Mouse (Mus musculus): ENCODE measurements around the gene Slc9a5.
A peak's percentile ranks its signal among the peaks of the same experiment; 100 is the strongest.

The Slc9a5 gene

DNA sequence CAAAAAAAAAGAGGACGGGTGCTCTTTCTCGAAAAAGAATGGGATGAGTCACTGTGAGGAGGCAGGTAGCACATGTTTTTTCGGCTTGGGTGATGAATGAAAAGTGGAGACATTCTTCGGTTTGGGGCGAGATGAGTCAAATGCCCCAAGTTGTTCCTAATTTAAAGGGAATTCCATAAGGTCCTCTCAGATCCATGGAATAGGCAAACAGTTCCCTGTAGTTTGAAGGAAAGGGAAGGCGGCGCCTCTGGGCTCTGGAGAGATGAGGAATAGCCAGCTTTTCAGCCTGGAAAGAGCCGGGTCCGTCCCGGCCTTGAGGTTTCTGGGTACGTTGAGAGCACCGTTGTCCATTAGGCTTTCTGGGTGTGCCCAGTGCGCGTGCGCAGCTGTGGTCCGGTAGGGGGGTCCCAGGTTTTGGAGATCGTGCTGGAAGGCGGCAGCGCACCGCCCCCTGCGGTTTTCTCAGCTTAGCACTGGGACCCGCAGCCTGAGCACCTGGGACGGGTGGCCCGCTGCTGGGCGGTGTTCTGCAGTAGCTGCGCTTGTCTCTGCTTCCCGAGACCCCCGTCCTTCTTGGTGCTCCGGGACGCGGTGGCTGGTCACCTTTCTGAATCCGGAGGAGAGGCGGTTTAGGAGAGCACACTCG lies at the start of gene Slc9a5:
TSS of gene Slc9a5 (plus strand) at position 394 of the 646 bp plus-strand sequence.
- DNase-seq, result peak; percentile 76

- DNase-seq, result no peak
Measured at GRCm38 (mm10) chr8:105299962-105300361, 48.7 kb upstream of the Slc9a5 start.

DNA sequence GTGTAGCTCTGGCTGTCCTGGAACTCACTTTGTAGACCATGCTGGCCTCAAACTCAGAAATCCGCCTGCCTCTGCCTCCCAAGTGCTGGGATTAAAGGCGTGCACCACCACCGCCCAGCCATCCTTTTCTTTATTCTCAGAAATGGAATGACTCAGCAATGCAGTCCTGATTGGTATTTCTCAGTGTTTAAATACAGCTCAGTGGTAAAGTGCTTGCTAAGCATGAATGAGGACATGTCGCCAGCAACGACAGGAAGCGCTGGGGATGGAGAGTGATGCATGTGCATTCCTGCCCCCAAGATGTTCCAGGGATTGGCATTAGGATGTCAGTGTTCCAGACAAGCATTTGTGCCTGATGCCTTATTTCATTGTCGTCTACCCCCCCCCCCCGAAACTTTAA lies 45.2 kb upstream of the Slc9a5 start:
- no peak for DNase-seq

DNA sequence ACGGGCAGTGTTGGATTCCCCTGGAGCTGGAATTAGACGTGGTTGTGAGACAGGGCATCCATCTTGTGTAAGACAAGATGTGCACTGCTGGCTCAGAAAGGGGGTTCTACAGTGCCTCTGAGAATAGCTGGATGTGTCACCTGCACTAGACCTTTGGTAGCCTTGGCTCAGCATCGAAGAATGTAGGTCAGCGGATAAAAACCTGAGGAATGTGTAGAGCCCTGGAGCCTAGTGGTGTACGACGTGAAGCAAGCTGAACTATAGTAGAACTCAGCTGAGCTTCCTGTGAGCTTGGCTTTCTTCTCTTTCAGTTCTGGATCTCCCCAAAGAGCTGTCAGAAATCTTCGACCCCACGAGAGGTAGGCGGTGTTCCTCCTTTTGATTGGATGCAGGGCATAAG lies 44.8 kb upstream of the Slc9a5 start:
- no peak for DNase-seq

GRCm38 (mm10) chr8:105304325-105305210 lies 44.1 kb upstream of the Slc9a5 start:
- no peak for DNase-seq

DNA sequence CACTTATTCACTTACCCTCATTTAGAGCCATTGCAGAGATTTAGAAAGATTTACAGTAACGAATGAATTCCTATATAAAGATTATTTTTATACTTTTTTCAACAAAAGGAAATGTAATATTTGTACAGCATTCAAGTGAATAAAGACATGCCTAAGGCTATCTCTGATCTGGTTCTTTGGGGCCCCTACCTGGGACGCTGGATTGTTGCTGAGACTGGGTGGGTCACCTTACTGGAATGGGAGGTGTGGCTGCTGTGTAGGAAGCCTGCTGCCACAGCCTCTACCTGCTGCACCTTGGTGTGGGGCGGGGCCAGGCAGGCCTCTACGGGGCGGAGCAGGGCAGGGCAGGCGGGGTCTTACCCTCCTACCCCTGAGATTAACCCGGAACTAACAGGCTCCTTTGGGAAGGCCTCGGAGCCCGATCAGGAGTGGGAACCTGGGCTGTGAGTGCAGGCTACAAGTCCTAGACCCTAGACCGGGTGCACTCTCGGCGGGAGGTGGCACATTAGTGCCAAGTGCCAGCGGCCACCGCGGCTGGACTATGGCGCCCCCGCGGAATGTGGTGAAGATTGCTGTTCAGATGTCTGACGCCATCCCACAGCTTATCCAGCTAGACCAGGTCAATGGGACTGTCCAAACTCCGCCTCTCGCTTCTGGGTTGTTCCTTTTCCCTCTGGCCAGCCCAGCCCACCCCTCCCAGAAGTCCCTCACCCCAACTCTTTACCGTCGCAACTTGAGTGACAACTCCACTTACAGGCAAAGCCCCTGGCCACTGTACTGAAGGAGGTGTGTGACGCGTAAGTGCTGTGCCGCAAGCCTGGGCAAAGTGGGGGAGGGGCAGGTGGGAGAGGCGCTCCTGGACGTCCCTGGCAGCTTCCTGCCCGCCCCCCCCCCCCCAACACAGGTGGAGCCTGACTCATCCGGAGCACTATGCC lies 43.2 kb upstream of the Slc9a5 start, which contains the start of gene Elmo3:
TSS of gene Elmo3 (plus strand) at position 391 of the 935 bp plus-strand sequence.
- peak; percentile 72 for DNase-seq

- DNase-seq, result no peak
Measured at GRCm38 (mm10) chr8:105306146-105306691, 42.4 kb upstream of the Slc9a5 start.

DNA sequence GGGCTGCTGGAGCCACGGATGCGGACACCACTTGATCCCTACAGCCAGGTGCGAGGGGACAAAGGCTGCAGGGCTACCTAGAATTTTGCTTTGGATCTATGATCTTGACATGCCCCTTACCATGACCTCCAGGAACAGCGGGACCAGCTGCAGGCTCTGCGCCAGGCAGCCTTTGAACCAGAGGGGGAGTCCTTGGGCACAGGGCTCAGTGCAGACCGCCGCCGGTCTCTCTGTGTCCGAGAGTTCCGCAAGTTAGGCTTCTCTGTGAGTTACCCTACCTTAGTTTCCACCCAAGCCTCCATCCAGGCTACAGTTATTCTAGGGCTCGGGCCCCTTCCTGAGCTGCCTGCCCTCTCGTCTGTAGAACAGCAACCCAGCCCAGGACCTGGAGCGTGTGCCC lies 41.0 kb upstream of the Slc9a5 start:
- DNase-seq, result no peak

DNA sequence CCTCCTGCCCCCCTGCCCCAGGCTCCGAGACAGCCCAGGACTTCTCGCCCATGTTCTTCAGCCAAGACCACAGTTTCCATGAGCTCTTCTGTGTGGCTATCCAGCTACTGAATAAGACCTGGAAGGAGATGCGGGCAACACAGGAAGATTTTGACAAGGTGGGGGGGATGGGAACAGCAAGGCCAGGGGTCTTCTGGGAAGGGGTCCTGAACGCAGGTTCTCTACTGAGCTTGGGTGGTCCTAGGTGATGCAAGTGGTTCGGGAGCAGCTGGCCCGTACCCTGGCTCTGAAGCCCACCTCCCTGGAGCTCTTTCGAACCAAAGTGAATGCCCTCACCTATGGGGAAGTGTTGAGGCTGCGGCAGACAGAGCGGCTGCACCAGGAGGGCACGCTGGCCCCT lies 40.2 kb upstream of the Slc9a5 start:
- DNase-seq, result no peak

GRCm38 (mm10) chr8:105309142-105309847 lies 39.3 kb upstream of the Slc9a5 start:
- no peak for DNase-seq

DNA sequence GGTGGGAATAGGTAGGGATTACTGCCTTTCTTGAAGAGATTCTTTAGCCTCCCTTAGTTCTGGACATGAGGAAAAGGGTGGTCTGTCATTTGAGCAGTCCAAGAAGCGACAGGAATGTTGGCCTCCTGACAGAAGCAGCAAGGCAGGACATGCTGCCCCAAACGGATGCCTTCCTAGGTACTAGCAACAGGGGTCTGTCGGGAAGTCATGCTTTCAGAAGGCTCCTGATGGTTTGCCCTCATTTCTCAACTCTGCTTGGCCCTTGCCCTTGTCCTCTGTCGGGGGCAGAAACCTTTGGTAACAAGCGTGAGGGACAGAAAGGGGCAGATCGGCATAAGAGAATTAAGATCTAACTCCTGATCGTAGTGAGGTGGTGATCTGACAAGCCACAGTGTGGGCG lies 38.5 kb upstream of the Slc9a5 start:
- no peak for DNase-seq

- DNase-seq, result no peak
Measured at GRCm38 (mm10) chr8:105311718-105312117, 36.9 kb upstream of the Slc9a5 start.

DNA sequence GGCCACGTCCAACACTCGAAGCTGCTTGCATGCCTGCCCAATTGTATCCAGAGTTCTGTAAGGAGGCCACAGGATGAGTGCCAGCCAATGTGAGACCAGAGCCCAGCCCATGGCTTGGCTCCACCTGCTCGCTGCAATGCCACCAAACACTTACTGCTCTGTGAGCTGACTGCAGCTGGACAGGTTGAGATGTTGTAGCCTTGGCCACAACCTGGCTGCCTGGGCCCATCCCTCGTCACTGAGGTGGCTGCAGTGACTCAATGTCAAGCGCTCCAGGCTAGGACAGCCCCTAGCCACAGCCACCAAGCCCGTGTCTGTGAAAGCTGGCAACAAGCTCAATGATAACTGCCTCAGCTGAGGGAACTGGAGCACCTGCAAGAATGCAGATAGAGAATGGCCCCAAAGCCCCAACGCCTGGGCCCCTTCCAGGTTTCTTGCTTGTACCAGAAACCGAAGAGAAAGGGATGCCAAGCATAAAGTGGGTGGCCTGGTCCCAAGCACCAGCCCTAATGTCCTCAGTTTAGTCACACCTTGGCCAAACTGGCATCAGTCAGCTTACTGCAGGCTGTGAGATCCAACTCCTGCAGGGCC lies 35.7 kb upstream of the Slc9a5 start:
- DNase-seq, result no peak

GRCm38 (mm10) chr8:105313622-105314402 lies 34.8 kb upstream of the Slc9a5 start:
- no peak for DNase-seq

DNA sequence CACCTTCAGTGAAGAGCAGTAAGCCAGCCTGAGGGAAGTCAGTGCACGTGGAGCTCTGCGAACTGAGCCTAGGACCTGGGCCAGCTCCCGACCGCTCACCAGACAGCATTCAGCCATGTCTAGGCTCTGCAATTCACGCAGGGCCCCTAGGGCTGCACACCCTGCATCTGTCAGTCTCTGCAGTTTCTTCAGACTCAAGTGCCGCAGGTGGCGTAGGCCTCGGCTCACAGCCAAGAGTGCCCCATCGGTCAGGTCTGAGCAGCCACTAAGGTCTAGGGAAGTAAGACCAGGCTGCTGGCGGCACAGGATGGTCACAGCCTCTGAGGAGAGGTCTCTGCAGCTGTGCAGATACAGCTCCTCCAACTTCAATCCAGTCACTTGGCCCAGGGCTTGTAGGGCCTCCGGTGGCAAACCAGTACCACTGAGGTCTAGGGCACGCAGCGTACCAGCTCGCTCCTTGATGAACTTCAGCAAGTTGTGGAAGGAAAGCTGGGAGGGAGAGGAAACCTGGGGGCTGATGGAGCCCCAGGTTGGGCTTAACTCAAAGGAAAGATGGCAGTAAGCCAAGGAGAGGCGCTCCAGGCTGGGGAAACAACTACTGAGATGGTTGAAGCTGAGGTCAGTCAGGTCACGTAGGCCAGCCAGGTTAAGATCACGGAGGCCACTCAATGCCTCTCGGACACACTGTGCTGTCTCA lies 33.4 kb upstream of the Slc9a5 start:
- no peak for DNase-seq

DNA sequence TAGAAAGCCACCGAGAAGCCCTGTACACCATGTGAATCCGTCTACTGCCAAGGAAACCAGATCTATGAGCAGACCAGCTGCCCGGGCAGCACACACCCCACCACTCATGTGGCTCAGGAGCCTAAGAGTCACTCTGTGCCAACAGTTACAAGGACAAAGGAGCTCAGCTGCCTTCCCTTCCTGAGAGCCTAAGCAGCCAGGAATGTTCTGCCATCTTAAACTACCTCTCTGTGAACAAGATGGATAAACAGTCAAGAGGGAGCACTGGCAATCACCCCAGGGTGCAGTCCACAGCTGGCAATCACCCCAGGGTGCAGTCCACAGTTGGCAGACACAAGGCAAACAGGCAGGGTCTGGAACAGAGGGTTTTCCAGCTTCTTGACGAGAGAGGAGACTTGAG lies 30.7 kb upstream of the Slc9a5 start:
- no peak for DNase-seq

- no peak for DNase-seq
Measured at GRCm38 (mm10) chr8:105318662-105319190, 29.9 kb upstream of the Slc9a5 start.

DNA sequence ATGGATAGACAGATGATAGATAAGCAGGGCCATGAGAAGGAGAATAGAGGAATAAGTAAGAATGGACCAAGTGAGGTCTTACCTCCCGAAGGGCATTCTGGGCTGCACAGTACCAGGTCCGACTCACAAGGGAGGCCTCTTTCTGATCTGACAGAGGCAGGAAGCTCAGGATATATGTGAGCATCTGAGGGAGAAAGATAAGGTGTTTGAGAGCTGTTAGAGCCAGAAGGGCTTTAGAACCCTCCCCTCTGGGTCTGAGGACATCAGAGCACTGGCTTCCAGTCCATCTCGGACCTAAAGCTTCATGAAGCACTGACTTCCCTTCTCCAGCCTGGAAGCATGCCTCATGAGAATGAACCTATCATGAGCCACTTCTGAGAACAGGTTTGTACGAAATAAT lies 25.5 kb upstream of the Slc9a5 start:
- no peak for DNase-seq

- DNase-seq, result peak; percentile 55
Measured at GRCm38 (mm10) chr8:105325641-105326093, 23.0 kb upstream of the Slc9a5 start.

- peak; percentile 99 for DNase-seq
Measured at GRCm38 (mm10) chr8:105326141-105326672, 22.4 kb upstream of the Slc9a5 start, which contains the start of the genes Lrrc29 and Tmem208. Gene Lrrc29, minus strand, starts transcription at chr8:105326278. Gene Tmem208, plus strand, starts transcription at chr8:105326354.

All from thymus, postnatal 4 days (tissue).